In genomic region chr5:125171259-125171658, GRCm38 (mm10) we compare ENCODE assay signal across 13 mouse cellular contexts. TPM values are rescaled to one million over a fixed set of nuclear protein-coding genes. Genes with fewer than 3 reads are reported as not detected.
A peak's percentile ranks its signal among the peaks of the same experiment; 100 is the strongest.
DNase-seq lines count a peak whose midpoint lies in the region; ATAC-seq lines count a peak whose summit lies in the region.
"Had no signal": no experiment of that assay in that cellular context is flagged by ENCODE, and none has a peak within 500 bp of the region (broad histone marks: within the 10 kb centered on the region; RNA-seq: fewer than 3 reads in every experiment).

No protein-coding gene starts in this region.

- H3K4me3 ChIP-seq in heart, embryonic 13.5 days = no peak overlapping the region
- no peak overlapping the region for H3K4me3 ChIP-seq in neural tube, embryonic 12.5 days
- H3K4me3 ChIP-seq in hindbrain, embryonic 15.5 days = no peak overlapping the region
- H3K4me3 ChIP-seq: liver, embryonic 13.5 days had no signal

- no peaks in the 10 kb centered on the region for H3K27me3 ChIP-seq in heart, embryonic 13.5 days (replicated peaks)
- H3K27me3 ChIP-seq in neural tube, embryonic 12.5 days (replicated peaks) = no peaks in the 10 kb centered on the region
- no peaks in the 10 kb centered on the region for H3K27me3 ChIP-seq in hindbrain, embryonic 15.5 days
- H3K27me3 ChIP-seq: liver, embryonic 13.5 days had no signal

- no peak for ATAC-seq in heart, embryonic 13.5 days (ENCODE audit: extremely low read depth, insufficient number of reproducible peaks, low FRiP score, low TSS enrichment)
- no peak for ATAC-seq in neural tube, embryonic 12.5 days (ENCODE audit: low FRiP score, low read depth)
- ATAC-seq in hindbrain, embryonic 15.5 days (ENCODE audit: low FRiP score, low read depth) = no peak

- H3K36me3 ChIP-seq in heart, embryonic 13.5 days = no peaks in the 10 kb centered on the region
- H3K36me3 ChIP-seq in neural tube, embryonic 12.5 days = no peaks in the 10 kb centered on the region
- no peaks in the 10 kb centered on the region for H3K36me3 ChIP-seq in hindbrain, embryonic 15.5 days
- H3K36me3 ChIP-seq: G1E; liver, embryonic 13.5 days had no signal

- H3K27ac ChIP-seq in heart, embryonic 13.5 days (replicated peaks) = no peak overlapping the region
- H3K27ac ChIP-seq in neural tube, embryonic 12.5 days = no peak overlapping the region
- H3K27ac ChIP-seq in hindbrain, embryonic 15.5 days (replicated peaks) = 0 out of 2 replicates have a peak overlapping the region, but pooled peaks have one; percentile 46
- H3K27ac ChIP-seq: liver, embryonic 13.5 days had no signal

- H3K4me2 ChIP-seq in heart, embryonic 13.5 days = no peak overlapping the region
- peak overlapping the region; percentile 35 for H3K4me2 ChIP-seq in neural tube, embryonic 12.5 days (replicated peaks)
- H3K4me2 ChIP-seq in hindbrain, embryonic 15.5 days = no peak overlapping the region
- H3K4me2 ChIP-seq: liver, embryonic 13.5 days had no signal

- no peak for DNase-seq in heart, adult 9 months (ENCODE audit: low spot score in 2 of 2)
- DNase-seq in neural tube, embryonic 10.5 days (ENCODE audit: extremely low spot score, low spot score) = no peak
- no peak for DNase-seq in adrenal gland, postnatal 36 days
- no peak for DNase-seq in kidney, postnatal 4 days
- DNase-seq in natural killer cell, adult 2 months (ENCODE audit: low spot score in 2 of 2) = no peak
- DNase-seq: cerebellum, adult 11-12 months; gastrocnemius, postnatal 10 days; liver, embryonic 13.5 days; thymus, postnatal 36 days had no signal

- 58% methylated on average over 6 of the region's 6 CpGs for WGBS in heart, embryonic 13.5 days
- WGBS in neural tube, embryonic 12.5 days = 51% methylated on average over 6 of the region's 6 CpGs
- WGBS in hindbrain, embryonic 15.5 days = 37% methylated on average over 6 of the region's 6 CpGs

- H3K4me1 ChIP-seq in heart, embryonic 13.5 days = peaks cover 97% of the 10 kb centered on the region
- peaks cover 91% of the 10 kb centered on the region for H3K4me1 ChIP-seq in neural tube, embryonic 12.5 days
- peaks cover 93% of the 10 kb centered on the region for H3K4me1 ChIP-seq in hindbrain, embryonic 15.5 days (replicated peaks)

- H3K9me3 ChIP-seq in heart, embryonic 13.5 days = no peaks in the 10 kb centered on the region
- H3K9me3 ChIP-seq in neural tube, embryonic 12.5 days = no peaks in the 10 kb centered on the region
- no peaks in the 10 kb centered on the region for H3K9me3 ChIP-seq in hindbrain, embryonic 15.5 days
- H3K9me3 ChIP-seq: liver, embryonic 13.5 days had no signal

- H3K9ac ChIP-seq in heart, embryonic 13.5 days = 0 out of 2 replicates have a peak overlapping the region, but pooled peaks have one; percentile 38
- no peak overlapping the region for H3K9ac ChIP-seq in neural tube, embryonic 12.5 days
- no peak overlapping the region for H3K9ac ChIP-seq in hindbrain, embryonic 15.5 days
- H3K9ac ChIP-seq: liver, embryonic 13.5 days had no signal

RNA-seq across cellular contexts. Expression of gene Ncor2, which starts 7.8 kb away (rescaled TPM):
- 16.5 and 17.0 TPM in 2 replicates for polyA plus RNA-seq in heart, embryonic 13.5 days (2015; fragmentation: Nextera tagmentation; extraction: Ambion mirVana)
- polyA plus RNA-seq in neural tube, embryonic 12.5 days (2016; fragmentation: Nextera tagmentation; extraction: Ambion mirVana) = 36.0 and 36.9 TPM in 2 replicates
- polyA plus RNA-seq in hindbrain, embryonic 15.5 days (2015; fragmentation: Nextera tagmentation; extraction: Ambion mirVana) = 26.3 and 28.7 TPM in 2 replicates
- 100 to 1,000 TPM; 217 to 310 TPM for total RNA-seq in adrenal gland, postnatal 36 days (2021)
- total RNA-seq: G1E had no signal
